Mouse (Mus musculus): ENCODE measurements at regions not wholly inside any gene's neighbourhood (a gene's known extent, or its start where the extent isn't known, plus 50 kb on each side); places are given as distances from the start of the nearest gene placed in this dataset.

DNA sequence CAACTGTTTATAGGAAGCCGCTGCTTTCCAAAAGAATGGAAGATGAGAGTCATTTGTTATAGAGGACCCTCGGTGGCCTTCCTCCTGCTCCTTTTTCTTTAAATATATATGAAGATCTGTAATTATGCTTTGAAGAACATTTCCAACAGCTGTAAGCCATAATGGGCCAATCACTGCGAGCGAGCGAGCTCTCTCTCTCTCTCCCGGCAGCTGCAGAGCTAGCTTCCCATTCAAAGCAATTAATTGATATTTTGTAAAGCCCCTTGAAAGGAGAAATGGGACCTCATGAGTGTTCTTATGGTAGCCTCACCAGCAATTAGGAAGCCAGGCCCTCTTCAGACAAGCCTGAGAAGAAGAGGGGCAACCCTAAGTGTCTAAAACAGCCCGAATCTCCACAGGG, 174.1 kb downstream of the Gxylt1 start:
- no peak for ATAC-seq
- no peak overlapping the region for H3K27ac ChIP-seq (ENCODE audit: low read length)
- H3K9me3 ChIP-seq (ENCODE audit: control insufficient read depth, low read length) = no peaks in the 10 kb centered on the region
- no peaks in the 10 kb centered on the region for H3K4me1 ChIP-seq (ENCODE audit: control insufficient read depth, insufficient read depth, low read length)
- WGBS = 72% methylated on average over 7 of the region's 7 CpGs
- no peak overlapping the region for H3K4me2 ChIP-seq (ENCODE audit: low read depth, low read length)
- no peaks in the 10 kb centered on the region for H3K36me3 ChIP-seq (ENCODE audit: control insufficient read depth, insufficient read depth, low read length)
- no peak overlapping the region for H3K9ac ChIP-seq (ENCODE audit: low read depth, low read length)
- no peak overlapping the region for H3K4me3 ChIP-seq (ENCODE audit: low read length)
- H3K27me3 ChIP-seq (replicated peaks; ENCODE audit: control insufficient read depth, insufficient read depth, low read length) = no peaks in the 10 kb centered on the region

DNA sequence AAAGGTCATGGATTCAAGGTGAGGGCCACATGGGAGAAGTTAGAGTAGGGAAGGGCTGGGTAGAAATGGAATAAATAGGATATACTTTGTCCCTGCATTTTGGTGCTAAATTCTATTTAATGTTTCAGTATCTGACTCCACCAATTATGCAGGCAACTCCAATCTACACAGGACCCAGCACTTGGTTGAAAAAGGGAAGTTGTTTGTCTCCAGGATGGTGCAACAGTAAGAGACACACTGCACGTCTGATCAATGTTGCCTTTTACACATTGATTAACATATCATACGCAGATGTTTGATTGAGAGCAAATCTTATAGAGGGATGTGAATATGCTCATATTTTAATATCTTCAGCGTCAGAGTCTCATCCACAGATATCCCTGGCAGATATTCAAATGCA, 175.1 kb downstream of the Gxylt1 start:
- Histone ChIP-seq H3K4me3 (ENCODE audit: low read length) (no peak overlapping the region), H3K27me3 (replicated peaks; ENCODE audit: control insufficient read depth, insufficient read depth, low read length) (no peaks in the 10 kb centered on the region), H3K9ac (ENCODE audit: low read depth, low read length) (no peak overlapping the region), H3K36me3 (ENCODE audit: control insufficient read depth, insufficient read depth, low read length) (no peaks in the 10 kb centered on the region), H3K9me3 (ENCODE audit: control insufficient read depth, low read length) (no peaks in the 10 kb centered on the region), H3K27ac (ENCODE audit: low read length) (no peak overlapping the region), H3K4me1 (ENCODE audit: control insufficient read depth, insufficient read depth, low read length) (no peaks in the 10 kb centered on the region), H3K4me2 (ENCODE audit: low read depth, low read length) (no peak overlapping the region)
- no peak for ATAC-seq
- 85% methylated on average over 3 of the region's 3 CpGs for WGBS

DNA sequence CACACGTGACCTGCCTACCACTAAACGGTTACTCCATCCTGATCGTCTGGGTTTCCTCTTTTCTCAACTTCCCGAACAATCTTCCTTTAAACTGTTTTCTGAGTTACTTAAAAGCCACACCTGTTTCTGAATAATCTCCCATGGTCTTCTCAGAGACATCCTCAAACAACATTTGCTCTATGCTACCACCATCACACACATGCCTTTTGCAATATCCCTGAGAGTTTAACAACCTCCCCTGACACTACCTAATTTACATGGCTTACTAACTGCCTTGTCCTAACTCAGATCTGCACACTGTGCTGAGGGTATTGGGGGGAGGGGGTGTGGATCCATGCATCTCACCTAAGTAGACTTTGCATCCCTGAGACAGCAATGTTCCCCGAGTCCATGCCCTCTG, 178.6 kb downstream of the Gxylt1 start:
- 75% methylated on average over 5 of the region's 5 CpGs for WGBS
- Histone ChIP-seq H3K4me3 (ENCODE audit: low read length) (no peak overlapping the region), H3K36me3 (ENCODE audit: control insufficient read depth, insufficient read depth, low read length) (no peaks in the 10 kb centered on the region), H3K27ac (ENCODE audit: low read length) (no peak overlapping the region), H3K4me1 (ENCODE audit: control insufficient read depth, insufficient read depth, low read length) (no peaks in the 10 kb centered on the region), H3K4me2 (ENCODE audit: low read depth, low read length) (no peak overlapping the region), H3K9ac (ENCODE audit: low read depth, low read length) (no peak overlapping the region), H3K27me3 (replicated peaks; ENCODE audit: control insufficient read depth, insufficient read depth, low read length) (no peaks in the 10 kb centered on the region), H3K9me3 (ENCODE audit: control insufficient read depth, low read length) (no peaks in the 10 kb centered on the region)
- ATAC-seq = no peak

DNA sequence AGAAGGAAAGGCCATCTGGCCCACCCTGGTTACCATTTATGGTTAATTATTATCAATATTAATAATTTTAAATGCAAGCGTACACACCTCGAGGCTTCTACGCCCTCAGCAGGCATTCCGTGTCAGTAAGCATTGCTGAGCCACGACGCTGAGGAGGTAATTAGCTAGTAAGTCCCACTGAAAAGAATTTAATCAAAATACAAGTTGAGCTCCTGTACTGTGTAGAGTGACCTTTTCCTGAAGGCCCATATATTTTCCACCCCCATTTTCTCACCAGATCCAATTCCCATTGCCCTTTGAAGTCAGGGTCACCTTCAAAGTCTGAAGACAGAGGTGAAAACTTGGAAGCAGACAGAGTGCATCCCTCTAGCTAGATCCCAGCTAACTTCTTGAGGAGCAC, 179.8 kb downstream of the Gxylt1 start:
- Histone ChIP-seq H3K9me3 (ENCODE audit: control insufficient read depth, low read length) (no peaks in the 10 kb centered on the region), H3K36me3 (ENCODE audit: control insufficient read depth, insufficient read depth, low read length) (no peaks in the 10 kb centered on the region), H3K27me3 (replicated peaks; ENCODE audit: control insufficient read depth, insufficient read depth, low read length) (no peaks in the 10 kb centered on the region), H3K4me3 (ENCODE audit: low read length) (no peak overlapping the region), H3K27ac (ENCODE audit: low read length) (no peak overlapping the region), H3K4me2 (ENCODE audit: low read depth, low read length) (no peak overlapping the region), H3K9ac (ENCODE audit: low read depth, low read length) (no peak overlapping the region), H3K4me1 (ENCODE audit: control insufficient read depth, insufficient read depth, low read length) (no peaks in the 10 kb centered on the region)
- WGBS = 76% methylated on average over 6 of the region's 6 CpGs
- ATAC-seq = no peak

DNA sequence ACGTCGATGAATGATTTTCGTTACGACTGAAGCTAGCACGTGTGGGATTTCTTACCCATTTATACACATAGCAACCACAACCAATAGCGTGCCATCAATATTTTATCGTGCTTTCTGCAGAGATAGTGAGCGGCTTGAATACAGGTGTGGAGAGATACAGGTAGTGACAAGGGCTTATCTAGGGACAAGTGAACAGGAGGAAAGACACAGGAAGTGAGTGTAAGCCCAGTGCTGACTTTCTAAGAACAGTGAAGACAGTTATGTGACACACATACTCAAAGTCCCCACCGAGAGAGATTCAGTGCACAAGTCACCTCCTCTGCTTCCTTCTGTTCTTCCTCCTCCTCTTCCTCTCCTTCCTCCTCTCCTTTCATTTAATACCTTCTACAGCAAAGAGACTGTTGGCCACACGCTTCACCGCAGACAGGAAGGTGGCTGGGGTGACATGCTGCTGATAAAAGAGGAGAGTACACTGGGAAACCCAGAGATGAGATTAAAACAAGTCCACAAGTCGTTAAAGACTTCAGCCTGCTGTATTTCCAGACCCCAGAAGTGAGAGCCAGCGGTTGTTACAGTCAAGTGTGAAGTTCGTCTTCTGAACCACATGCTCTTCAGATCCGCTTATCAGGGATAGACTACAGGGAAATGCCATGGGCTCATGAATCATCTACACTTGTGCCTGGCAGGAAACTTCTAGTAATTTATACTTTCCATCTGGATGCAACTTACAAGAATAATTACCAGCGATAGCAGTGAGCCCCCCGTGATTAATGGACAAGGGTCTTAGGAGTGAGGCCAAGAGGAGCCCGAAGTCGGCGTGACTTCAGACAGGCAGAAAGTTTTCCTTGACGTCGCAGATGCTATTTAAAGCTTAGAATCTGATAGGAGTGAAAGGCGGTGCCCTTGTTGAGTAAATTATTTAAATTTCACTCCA, 180.5 kb downstream of the Gxylt1 start:
- Histone ChIP-seq H3K27ac (ENCODE audit: low read length) (no peak overlapping the region), H3K9me3 (ENCODE audit: control insufficient read depth, low read length) (no peaks in the 10 kb centered on the region), H3K9ac (ENCODE audit: low read depth, low read length) (no peak overlapping the region), H3K36me3 (ENCODE audit: control insufficient read depth, insufficient read depth, low read length) (no peaks in the 10 kb centered on the region), H3K27me3 (replicated peaks; ENCODE audit: control insufficient read depth, insufficient read depth, low read length) (no peaks in the 10 kb centered on the region), H3K4me3 (ENCODE audit: low read length) (no peak overlapping the region), H3K4me1 (ENCODE audit: control insufficient read depth, insufficient read depth, low read length) (no peaks in the 10 kb centered on the region), H3K4me2 (ENCODE audit: low read depth, low read length) (no peak overlapping the region)
- WGBS = 64% methylated on average over 23 of the region's 23 CpGs
- no peak for ATAC-seq

DNA sequence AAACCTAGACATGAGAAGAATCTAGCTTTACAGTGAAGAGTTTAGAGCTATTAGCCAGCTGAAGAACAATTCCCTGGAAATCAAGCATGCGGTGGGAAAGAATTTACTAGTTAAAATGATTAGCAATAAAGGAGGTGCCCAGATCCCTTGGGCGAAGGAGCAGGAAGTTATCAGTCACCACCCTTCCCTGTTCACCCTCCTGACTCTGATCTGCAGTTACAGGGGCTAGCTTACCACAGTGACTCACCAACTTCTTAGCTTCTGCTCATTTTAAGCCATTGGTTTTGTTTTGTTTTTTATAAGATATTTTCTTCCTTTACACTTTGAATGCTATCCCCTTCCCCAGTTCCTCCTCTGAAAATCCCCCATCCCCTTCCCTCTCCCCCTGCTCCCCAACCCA, 183.6 kb downstream of the Gxylt1 start:
- Histone ChIP-seq H3K4me2 (ENCODE audit: low read depth, low read length) (no peak overlapping the region), H3K4me3 (ENCODE audit: low read length) (no peak overlapping the region), H3K27me3 (replicated peaks; ENCODE audit: control insufficient read depth, insufficient read depth, low read length) (no peaks in the 10 kb centered on the region), H3K36me3 (ENCODE audit: control insufficient read depth, insufficient read depth, low read length) (no peaks in the 10 kb centered on the region), H3K9ac (ENCODE audit: low read depth, low read length) (no peak overlapping the region), H3K9me3 (ENCODE audit: control insufficient read depth, low read length) (no peaks in the 10 kb centered on the region), H3K4me1 (ENCODE audit: control insufficient read depth, insufficient read depth, low read length) (no peaks in the 10 kb centered on the region), H3K27ac (ENCODE audit: low read length) (no peak overlapping the region)
- WGBS = 76% methylated on average over 2 of the region's 2 CpGs
- no peak for ATAC-seq

DNA sequence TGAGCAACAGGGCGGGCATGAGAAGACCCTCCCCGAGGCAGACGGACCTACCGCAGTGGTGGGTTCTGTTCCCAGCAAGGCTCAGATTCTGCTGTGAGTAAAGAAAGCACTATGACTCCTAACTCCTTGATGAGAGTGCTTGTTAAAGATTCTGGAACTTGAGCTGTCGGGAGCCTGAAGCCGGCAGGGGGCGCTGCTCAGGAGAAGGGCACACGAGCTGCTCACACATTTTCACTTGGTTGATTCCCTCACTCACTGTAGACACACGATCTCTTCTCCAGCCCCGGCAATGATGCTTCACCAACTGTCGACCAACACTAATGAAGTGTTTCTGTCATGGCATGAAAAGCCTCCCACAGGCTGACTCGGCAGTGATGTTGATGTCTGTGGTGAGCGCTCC, 185.6 kb downstream of the Gxylt1 start:
- no peaks in the 10 kb centered on the region for H3K4me1 ChIP-seq (ENCODE audit: control insufficient read depth, insufficient read depth, low read length)
- no peak for ATAC-seq
- no peaks in the 10 kb centered on the region for H3K27me3 ChIP-seq (replicated peaks; ENCODE audit: control insufficient read depth, insufficient read depth, low read length)
- 25% methylated on average over 13 of the region's 13 CpGs for WGBS
- no peak overlapping the region for H3K27ac ChIP-seq (ENCODE audit: low read length)
- no peaks in the 10 kb centered on the region for H3K36me3 ChIP-seq (ENCODE audit: control insufficient read depth, insufficient read depth, low read length)
- no peak overlapping the region for H3K4me3 ChIP-seq (ENCODE audit: low read length)
- no peaks in the 10 kb centered on the region for H3K9me3 ChIP-seq (ENCODE audit: control insufficient read depth, low read length)
- H3K9ac ChIP-seq (ENCODE audit: low read depth, low read length) = no peak overlapping the region
- no peak overlapping the region for H3K4me2 ChIP-seq (ENCODE audit: low read depth, low read length)

DNA sequence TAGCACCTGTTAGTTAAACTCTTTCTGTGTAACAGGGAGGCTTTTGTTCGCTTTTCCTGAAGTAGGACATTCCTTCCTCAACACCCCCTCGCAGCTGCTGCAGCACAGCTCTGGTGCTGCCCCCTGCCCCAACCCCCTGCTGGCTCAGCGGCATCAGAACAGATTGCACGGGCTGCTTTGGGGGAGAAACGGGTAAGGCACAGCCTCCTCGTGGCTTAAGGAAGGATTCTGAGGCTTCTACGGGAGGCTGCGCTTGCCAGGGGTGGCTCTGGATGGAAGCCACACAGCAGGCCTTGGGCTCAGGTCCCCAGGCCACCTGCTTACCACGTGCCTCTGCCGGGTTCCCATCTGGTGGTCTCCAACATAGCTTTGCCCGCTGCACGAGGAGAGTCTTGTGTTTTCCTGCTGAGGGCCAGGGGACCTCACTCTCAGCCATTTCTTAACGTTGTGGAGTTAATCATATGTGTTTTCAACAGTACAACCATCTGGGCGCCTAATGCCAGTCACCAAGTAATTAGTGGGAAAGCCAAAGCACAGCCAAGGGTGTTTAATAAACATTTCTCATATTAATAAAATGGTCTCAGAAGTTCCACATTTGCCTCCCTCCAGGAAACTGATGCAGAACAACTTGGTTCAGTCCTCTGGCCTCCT, 189.9 kb downstream of the Gxylt1 start:
- WGBS = 60% methylated on average over 14 of the region's 14 CpGs
- no peak for ATAC-seq
- H3K4me1 ChIP-seq (ENCODE audit: control insufficient read depth, insufficient read depth, low read length) = no peaks in the 10 kb centered on the region
- no peak overlapping the region for H3K4me3 ChIP-seq (ENCODE audit: low read length)
- no peaks in the 10 kb centered on the region for H3K36me3 ChIP-seq (ENCODE audit: control insufficient read depth, insufficient read depth, low read length)
- H3K27ac ChIP-seq (ENCODE audit: low read length) = no peak overlapping the region
- no peaks in the 10 kb centered on the region for H3K27me3 ChIP-seq (replicated peaks; ENCODE audit: control insufficient read depth, insufficient read depth, low read length)
- no peak overlapping the region for H3K4me2 ChIP-seq (ENCODE audit: low read depth, low read length)
- H3K9ac ChIP-seq (ENCODE audit: low read depth, low read length) = no peak overlapping the region
- no peaks in the 10 kb centered on the region for H3K9me3 ChIP-seq (ENCODE audit: control insufficient read depth, low read length)

DNA sequence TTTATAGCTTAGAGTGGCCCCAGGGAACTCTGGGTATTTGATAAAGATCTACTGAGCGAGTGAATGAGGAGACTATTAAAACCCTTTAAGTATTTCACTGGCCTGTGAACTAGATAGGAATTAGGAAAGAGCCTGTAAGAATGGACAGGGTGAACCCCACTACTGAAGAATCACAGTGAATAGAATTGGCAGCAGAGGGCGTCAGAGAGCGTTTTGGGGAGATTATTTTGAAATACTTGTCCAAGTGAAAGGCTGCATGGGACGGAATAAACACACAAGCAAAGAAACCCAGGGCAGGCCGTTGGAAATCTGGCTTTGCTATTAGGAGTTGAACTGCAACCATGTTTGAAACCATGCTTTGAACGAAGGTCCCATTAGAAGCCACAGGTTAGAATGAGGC, 200.9 kb downstream of the Gxylt1 start:
- Histone ChIP-seq H3K9ac (ENCODE audit: low read depth, low read length) (no peak overlapping the region), H3K36me3 (ENCODE audit: control insufficient read depth, insufficient read depth, low read length) (no peaks in the 10 kb centered on the region), H3K4me1 (ENCODE audit: control insufficient read depth, insufficient read depth, low read length) (no peaks in the 10 kb centered on the region), H3K27ac (ENCODE audit: low read length) (no peak overlapping the region), H3K4me3 (ENCODE audit: low read length) (no peak overlapping the region), H3K4me2 (ENCODE audit: low read depth, low read length) (no peak overlapping the region), H3K9me3 (ENCODE audit: control insufficient read depth, low read length) (no peaks in the 10 kb centered on the region), H3K27me3 (replicated peaks; ENCODE audit: control insufficient read depth, insufficient read depth, low read length) (no peaks in the 10 kb centered on the region)
- WGBS = 59% methylated on average over 6 of the region's 6 CpGs
- ATAC-seq = no peak

Measured in intestine, embryonic 16.5 days (tissue).